Mouse (Mus musculus): Measurements from ENCODE around the gene Anxa10. TPM values are rescaled to one million over a fixed set of nuclear protein-coding genes. Genes with fewer than 3 reads are reported as not detected.

Gene Anxa10
- not detected in 2 replicates for polyA plus RNA-seq (2012; rRNA removed)
- not detected in 2 replicates for polyA plus RNA-seq (2014; fragmentation: Nextera tagmentation; extraction: Ambion mirVana)

GRCm38 (mm10) chr8:62123098-62123497 lies at the start of gene Anxa10:
Anxa10 (minus strand) TSS chr8:62123150.
- TF ChIP-seq CTCF (IDR thresholded peaks at IDR 0.05; ENCODE audit: low read depth) (no peak), EP300 (IDR thresholded peaks at IDR 0.05; ENCODE audit: low read depth) (no peak)
- whole genome bisulfite sequencing (ENCODE audit: insufficient replicate concordance) = 43% methylated on average over 2 of the region's 2 CpGs
- H3K9me3 ChIP-seq (ENCODE audit: control insufficient read depth, low read length) = no peaks in the 10 kb centered on the region
- H3K4me2 ChIP-seq (ENCODE audit: low read depth) = no peak within 1 kb of the TSS
- ATAC-seq (ENCODE audit: insufficient read depth) (no peak), DNase-seq (ENCODE audit: low read depth in 3 of 3, low spot score in 3 of 3) (no peak)
- H3K4me3 ChIP-seq (ENCODE audit: insufficient read depth in 1 of 2, low read depth in 2 of 2, low read length in 2 of 2) = no peak within 1 kb of the TSS
- H3K4me1 ChIP-seq (replicated peaks; ENCODE audit: control insufficient read depth in 2 of 2, insufficient read depth in 2 of 2, low read length in 1 of 2) = no peaks in the 10 kb centered on the region
- no peaks in the 10 kb centered on the region for H3K36me3 ChIP-seq (replicated peaks; ENCODE audit: control insufficient read depth, insufficient read depth, low read depth)
- H3K9ac ChIP-seq (replicated peaks) = no peak within 1 kb of the TSS
- no peak within 1 kb of the TSS for H3K27ac ChIP-seq
- no peaks in the 10 kb centered on the region for H3K27me3 ChIP-seq (ENCODE audit: control insufficient read depth, insufficient read depth, low read length)

GRCm38 (mm10) chr8:62132662-62133366 lies 9.9 kb upstream of the Anxa10 start:
- no peak for TF ChIP-seq EP300 (IDR thresholded peaks at IDR 0.05; ENCODE audit: low read depth)
- TF ChIP-seq CTCF (IDR thresholded peaks at IDR 0.05; ENCODE audit: low read depth) = no peak
- ATAC-seq (ENCODE audit: insufficient read depth) = no peak
- Histone ChIP-seq H3K27ac (no peak overlapping the region), H3K4me3 (ENCODE audit: insufficient read depth in 1 of 2, low read depth in 2 of 2, low read length in 2 of 2) (no peak overlapping the region), H3K9ac (replicated peaks) (no peak overlapping the region), H3K36me3 (replicated peaks; ENCODE audit: control insufficient read depth, insufficient read depth, low read depth) (no peaks in the 10 kb centered on the region), H3K4me2 (ENCODE audit: low read depth) (no peak overlapping the region), H3K9me3 (ENCODE audit: control insufficient read depth, low read length) (no peaks in the 10 kb centered on the region), H3K4me1 (replicated peaks; ENCODE audit: control insufficient read depth in 2 of 2, insufficient read depth in 2 of 2, low read length in 1 of 2) (no peaks in the 10 kb centered on the region), H3K27me3 (ENCODE audit: control insufficient read depth, insufficient read depth, low read length) (no peaks in the 10 kb centered on the region)
- no peak for DNase-seq (ENCODE audit: low read depth in 3 of 3, low spot score in 3 of 3)
- WGBS (ENCODE audit: insufficient replicate concordance) = 43% methylated on average over 3 of the region's 3 CpGs

- ATAC-seq (ENCODE audit: insufficient read depth) (no peak), DNase-seq (ENCODE audit: low read depth in 3 of 3, low spot score in 3 of 3) (no peak)
- H3K27ac ChIP-seq = no peak overlapping the region
- H3K36me3 ChIP-seq (replicated peaks; ENCODE audit: control insufficient read depth, insufficient read depth, low read depth) = no peaks in the 10 kb centered on the region
- no peak overlapping the region for H3K9ac ChIP-seq (replicated peaks)
- TF ChIP-seq CTCF (IDR thresholded peaks at IDR 0.05; ENCODE audit: low read depth) = no peak
- TF ChIP-seq EP300 (IDR thresholded peaks at IDR 0.05; ENCODE audit: low read depth) = no peak
- no peaks in the 10 kb centered on the region for H3K27me3 ChIP-seq (ENCODE audit: control insufficient read depth, insufficient read depth, low read length)
- H3K4me3 ChIP-seq (ENCODE audit: insufficient read depth in 1 of 2, low read depth in 2 of 2, low read length in 2 of 2) = no peak overlapping the region
- H3K4me1 ChIP-seq (replicated peaks; ENCODE audit: control insufficient read depth in 2 of 2, insufficient read depth in 2 of 2, low read length in 1 of 2) = no peaks in the 10 kb centered on the region
- no peaks in the 10 kb centered on the region for H3K9me3 ChIP-seq (ENCODE audit: control insufficient read depth, low read length)
- no peak overlapping the region for H3K4me2 ChIP-seq (ENCODE audit: low read depth)
- WGBS (ENCODE audit: insufficient replicate concordance) = 51% methylated on average over 2 of the region's 2 CpGs
Measured at GRCm38 (mm10) chr8:62097213-62097612, 25.7 kb downstream of the Anxa10 start.

GRCm38 (mm10) chr8:62081804-62082203 lies 41.1 kb downstream of the Anxa10 start:
- no peak overlapping the region for H3K4me3 ChIP-seq (ENCODE audit: insufficient read depth in 1 of 2, low read depth in 2 of 2, low read length in 2 of 2)
- no peaks in the 10 kb centered on the region for H3K36me3 ChIP-seq (replicated peaks; ENCODE audit: control insufficient read depth, insufficient read depth, low read depth)
- H3K9ac ChIP-seq (replicated peaks) = no peak overlapping the region
- no peaks in the 10 kb centered on the region for H3K9me3 ChIP-seq (ENCODE audit: control insufficient read depth, low read length)
- 59% methylated on average over 2 of the region's 2 CpGs for WGBS (ENCODE audit: insufficient replicate concordance)
- no peak overlapping the region for H3K4me2 ChIP-seq (ENCODE audit: low read depth)
- H3K27ac ChIP-seq = no peak overlapping the region
- H3K27me3 ChIP-seq (ENCODE audit: control insufficient read depth, insufficient read depth, low read length) = no peaks in the 10 kb centered on the region
- DNase-seq (ENCODE audit: low read depth in 3 of 3, low spot score in 3 of 3) = no peak
- no peak for ATAC-seq (ENCODE audit: insufficient read depth)
- no peaks in the 10 kb centered on the region for H3K4me1 ChIP-seq (replicated peaks; ENCODE audit: control insufficient read depth in 2 of 2, insufficient read depth in 2 of 2, low read length in 1 of 2)
- TF ChIP-seq CTCF (IDR thresholded peaks at IDR 0.05; ENCODE audit: low read depth) = no peak
- no peak for TF ChIP-seq EP300 (IDR thresholded peaks at IDR 0.05; ENCODE audit: low read depth)

GRCm38 (mm10) chr8:62080195-62080802 lies 42.7 kb downstream of the Anxa10 start:
- H3K36me3 ChIP-seq (replicated peaks; ENCODE audit: control insufficient read depth, insufficient read depth, low read depth) = no peaks in the 10 kb centered on the region
- no peaks in the 10 kb centered on the region for H3K27me3 ChIP-seq (ENCODE audit: control insufficient read depth, insufficient read depth, low read length)
- no peak for TF ChIP-seq EP300 (IDR thresholded peaks at IDR 0.05; ENCODE audit: low read depth)
- TF ChIP-seq CTCF (IDR thresholded peaks at IDR 0.05; ENCODE audit: low read depth) = peak; percentile 18; the same call in 1 of the 2 replicates
- H3K9ac ChIP-seq (replicated peaks) = no peak overlapping the region
- DNase-seq (ENCODE audit: low read depth in 3 of 3, low spot score in 3 of 3) (no peak), ATAC-seq (ENCODE audit: insufficient read depth) (no peak)
- no peak overlapping the region for H3K27ac ChIP-seq
- WGBS (ENCODE audit: insufficient replicate concordance) = 32% methylated on average over 3 of the region's 3 CpGs
- H3K4me1 ChIP-seq (replicated peaks; ENCODE audit: control insufficient read depth in 2 of 2, insufficient read depth in 2 of 2, low read length in 1 of 2) = no peaks in the 10 kb centered on the region
- no peak overlapping the region for H3K4me2 ChIP-seq (ENCODE audit: low read depth)
- H3K9me3 ChIP-seq (ENCODE audit: control insufficient read depth, low read length) = no peaks in the 10 kb centered on the region
- H3K4me3 ChIP-seq (ENCODE audit: insufficient read depth in 1 of 2, low read depth in 2 of 2, low read length in 2 of 2) = no peak overlapping the region
